Mouse (Mus musculus) bone marrow macrophage, adult 2 months (primary cell): Measurements from ENCODE around the gene Sctr.

Experiments used
- CTCF ChIP-seq: IDR thresholded peaks from 2 replicates; pipeline ENCODE4 v1.5.1; 2012; ENCODE audit warnings: low read depth, mild to moderate bottlenecking, low read length, moderate library complexity
- POLR2A ChIP-seq: IDR thresholded peaks from 2 replicates; pipeline ENCODE4 v1.6.1; 2012; ENCODE audit warnings: mild to moderate bottlenecking, low read depth, low read length, borderline replicate concordance

- TF ChIP-seq CTCF (no peak), POLR2A (no peak)
Measured at GRCm38 (mm10) chr1:120027693-120028092, 21.0 kb downstream of the Sctr start.
